Mouse (Mus musculus): ENCODE measurements around the gene Olfr519. TPM values are rescaled to one million over a fixed set of nuclear protein-coding genes. Genes with fewer than 3 reads are reported as not detected.

Gene Olfr519
- total RNA-seq (2021) = not detected

DNA sequence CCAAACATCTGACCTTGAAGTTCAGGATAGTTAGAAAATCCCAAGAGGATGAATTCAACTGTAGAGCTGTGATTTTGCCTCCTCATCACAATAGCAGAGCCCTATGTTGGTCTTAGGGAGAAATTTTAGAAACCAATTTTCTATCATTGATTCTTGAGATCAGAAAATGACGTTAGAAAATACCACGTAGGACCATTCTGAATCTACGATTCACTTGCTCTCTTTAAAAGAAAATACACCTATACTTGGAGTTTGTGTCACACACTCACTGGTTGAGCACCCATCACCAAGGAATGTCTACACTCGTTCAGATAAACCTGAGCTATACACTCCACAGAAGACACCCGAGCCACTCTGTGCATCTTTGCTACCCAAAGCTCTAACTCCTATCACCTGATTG is at the start of gene Olfr519:
Gene Olfr519, minus strand, starts transcription at position 101 of the 400 bp plus-strand sequence.
- DNase-seq (ENCODE audit: low spot score in 2 of 2) = no peak
- intact Hi-C loops (cut with DNase I) = no loop called here

DNA sequence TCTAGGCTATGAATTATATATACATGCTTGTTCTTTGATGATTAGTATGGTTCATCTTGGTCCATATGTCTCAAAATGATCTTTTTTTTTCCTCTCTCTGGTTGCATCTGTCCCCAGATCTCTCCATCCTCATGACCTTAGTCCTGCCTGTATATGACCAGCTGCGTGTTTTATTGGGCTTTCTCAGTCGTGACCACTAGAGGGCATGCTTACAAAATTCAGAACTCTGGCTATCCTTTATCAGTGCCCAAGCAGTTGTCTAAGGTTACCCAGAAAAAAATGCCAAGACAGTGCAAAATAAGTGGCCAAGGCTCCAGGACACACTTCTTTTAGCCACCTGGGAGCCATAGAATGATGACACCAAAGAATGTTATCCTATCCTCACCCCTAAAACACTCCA is 49.8 kb upstream of the Olfr519 start:
- intact Hi-C loops (cut with DNase I) = no loop called here
- DNase-seq (ENCODE audit: low spot score in 2 of 2) = peak; percentile 52 to 75

DNA sequence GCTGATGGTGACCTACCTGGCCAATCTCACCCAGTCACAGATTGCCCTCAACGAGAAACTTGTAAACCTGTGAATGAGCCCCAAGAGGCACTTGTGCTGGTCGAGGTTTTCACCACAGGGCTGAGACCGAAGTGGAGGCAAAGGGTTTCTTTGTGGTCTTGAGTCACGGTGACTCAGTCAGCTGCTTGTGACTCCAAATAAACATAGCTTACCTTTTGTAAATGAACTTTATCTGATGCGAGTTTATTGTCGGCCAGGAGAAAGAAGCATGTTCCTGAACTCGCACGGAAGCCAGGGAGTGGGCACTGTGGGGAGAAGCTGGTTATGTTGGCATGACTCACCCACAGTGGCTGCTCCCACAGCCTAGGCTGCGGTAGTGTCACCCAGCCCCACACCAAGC is 47.2 kb upstream of the Olfr519 start:
- peak in 1 of 2 experiments; percentile 24 for DNase-seq (ENCODE audit: low spot score in 2 of 2)
- intact Hi-C loops (cut with DNase I) = no loop called here

DNA sequence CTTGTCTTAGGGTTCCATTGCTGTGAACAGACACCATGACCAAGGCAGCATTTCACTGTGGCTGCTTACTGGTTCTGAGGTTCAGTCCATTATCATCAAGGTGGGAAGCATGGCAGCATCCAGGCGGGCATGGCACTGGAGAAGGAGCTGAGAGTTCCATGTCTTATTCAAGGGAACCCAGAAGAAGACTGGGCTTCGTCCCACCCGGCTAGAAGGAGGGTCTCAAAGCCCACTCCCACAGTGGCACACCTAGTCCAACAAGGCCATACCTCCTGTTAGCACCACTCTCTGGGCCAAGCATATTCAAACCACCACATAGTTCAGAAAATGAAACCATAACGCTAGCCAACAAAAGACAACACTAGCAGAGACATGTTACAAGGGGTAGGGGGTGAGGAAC is 42.4 kb upstream of the Olfr519 start:
- DNase-seq (ENCODE audit: low spot score in 2 of 2) = no peak
- intact Hi-C loops (cut with DNase I) = no loop called here

DNA sequence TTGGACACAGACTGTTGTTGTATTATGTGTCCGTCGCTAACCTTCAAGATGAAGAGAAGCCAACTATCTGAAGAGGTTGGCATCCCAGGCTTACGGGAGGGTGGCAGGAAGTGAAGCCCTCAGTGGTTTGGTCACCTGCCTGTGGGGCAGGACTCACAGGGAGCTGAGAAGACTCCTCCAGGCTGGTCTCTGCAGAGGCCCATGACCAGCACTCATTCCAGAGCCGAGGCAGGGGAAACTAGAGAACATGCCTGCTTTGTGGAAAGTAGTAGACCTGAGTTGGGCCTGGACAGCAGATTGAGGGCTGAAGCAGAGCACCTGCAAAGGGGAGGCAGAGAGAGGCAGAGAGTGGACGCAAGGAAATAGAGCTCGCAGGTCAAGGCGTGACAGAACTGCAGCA is 41.2 kb upstream of the Olfr519 start:
- no peak for DNase-seq (ENCODE audit: low spot score in 2 of 2)
- intact Hi-C loops (cut with DNase I) = no loop called here

DNA sequence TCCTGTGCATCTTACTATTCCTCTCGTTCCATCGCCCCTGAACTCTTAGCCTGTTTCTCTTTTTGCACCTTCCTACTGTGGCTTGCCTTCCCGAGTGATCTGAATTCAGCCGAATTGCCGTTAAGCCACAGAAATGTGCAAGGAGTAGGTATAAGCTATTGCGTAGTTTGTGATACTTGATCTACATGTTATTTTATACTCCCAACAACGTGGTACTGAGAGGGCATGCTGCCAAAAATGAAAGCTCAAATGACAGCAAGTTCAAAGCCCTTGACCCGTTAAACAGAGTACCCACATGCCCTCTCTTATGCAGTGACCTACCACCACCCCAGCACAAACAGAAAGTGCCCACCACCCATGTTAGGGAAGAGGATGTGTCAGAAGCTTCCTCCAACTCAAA is 40.6 kb upstream of the Olfr519 start:
- intact Hi-C loops (cut with DNase I) = loop anchor here (5.0 kb wide), 1 partner anchor 1073 kb away; no protein-coding TSS in a partner anchor
- no peak for DNase-seq (ENCODE audit: low spot score in 2 of 2)

DNA sequence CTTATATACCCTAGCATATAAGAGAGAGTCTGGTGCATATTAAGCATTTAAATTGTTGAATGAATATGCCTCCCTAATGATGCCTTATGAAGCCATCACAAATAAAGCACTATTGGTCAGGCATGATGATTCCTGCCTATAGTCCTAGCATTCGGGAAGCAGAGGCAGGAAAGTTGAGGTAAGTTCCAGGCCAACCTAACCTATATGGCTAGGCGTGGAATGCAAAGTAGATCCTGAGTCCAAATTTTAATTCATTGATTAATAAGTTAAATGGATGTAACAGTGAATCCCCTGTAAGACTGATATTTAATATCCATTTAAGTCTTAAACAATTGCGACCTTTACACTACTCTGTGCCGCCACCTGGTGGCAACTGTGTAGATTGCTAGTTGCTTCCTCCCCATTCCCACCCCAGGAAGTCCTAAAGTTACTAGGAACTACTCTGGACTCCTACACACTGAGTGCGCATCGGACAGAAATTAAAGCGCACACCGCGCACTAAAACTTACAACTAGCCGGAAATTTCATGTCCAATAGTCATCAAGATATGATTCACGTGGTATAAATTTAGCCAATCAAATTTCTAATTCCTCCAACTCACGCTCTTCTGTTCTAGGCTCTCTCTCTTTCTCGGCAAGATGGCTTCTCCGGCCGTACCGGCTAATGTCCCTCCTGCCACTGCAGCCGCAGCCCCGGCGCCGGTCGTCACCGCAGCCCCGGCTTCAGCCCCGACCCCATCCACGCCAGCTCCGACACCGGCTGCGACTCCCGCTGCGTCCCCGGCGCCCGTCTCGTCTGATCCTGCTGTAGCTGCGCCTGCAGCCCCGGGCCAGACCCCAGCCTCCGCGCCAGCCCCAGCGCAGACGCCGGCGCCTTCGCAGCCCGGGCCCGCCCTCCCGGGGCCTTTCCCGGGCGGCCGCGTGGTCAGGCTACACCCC is 39.8 kb upstream of the Olfr519 start, which contains the start of gene Eif3f:
Gene Eif3f, plus strand, starts transcription at position 624 of the 938 bp plus-strand sequence.
- peak; percentile 93 to 99 for DNase-seq (ENCODE audit: low spot score in 2 of 2)
- intact Hi-C loops (cut with DNase I) = loop anchor here (2.0 to 5.0 kb wide), 3 partner anchors 83 to 1072 kb away; partner anchors contain the start of gene Olfr516

DNA sequence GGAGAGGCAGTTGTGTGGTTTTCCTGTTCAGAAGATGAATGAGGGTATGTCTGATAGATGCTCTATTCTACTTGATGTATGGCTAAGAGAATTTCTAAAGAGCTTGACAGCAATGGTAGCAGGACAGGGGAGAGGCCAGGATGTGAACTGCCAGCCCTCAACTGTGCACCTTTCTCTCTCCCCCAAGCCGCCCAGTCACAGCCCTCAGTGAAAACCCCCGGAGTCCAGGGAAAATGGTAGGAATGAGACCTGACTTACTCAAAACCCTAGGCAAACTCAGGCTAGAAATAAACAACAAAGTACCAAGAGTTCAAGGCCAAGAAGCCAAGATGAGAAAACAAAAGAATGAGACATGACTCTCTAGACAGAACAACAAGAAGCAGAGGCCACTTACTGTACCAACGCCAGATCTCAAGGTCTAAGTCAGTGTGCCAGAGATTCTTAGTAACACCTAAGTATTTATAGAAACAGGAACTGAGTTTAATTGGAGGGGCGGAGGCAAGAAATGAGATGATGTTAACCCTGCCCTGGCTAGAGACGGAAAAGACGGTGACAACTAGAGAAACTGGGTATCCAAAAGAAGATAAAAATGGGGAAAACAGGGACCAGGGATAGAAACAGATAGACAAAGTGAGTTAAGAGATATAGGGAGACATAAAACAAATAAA is 35.6 kb upstream of the Olfr519 start, which contains the start of gene Nlrp10:
Gene Nlrp10, minus strand, starts transcription at position 453 of the 668 bp plus-strand sequence.
- DNase-seq (ENCODE audit: low spot score in 2 of 2) = no peak

DNA sequence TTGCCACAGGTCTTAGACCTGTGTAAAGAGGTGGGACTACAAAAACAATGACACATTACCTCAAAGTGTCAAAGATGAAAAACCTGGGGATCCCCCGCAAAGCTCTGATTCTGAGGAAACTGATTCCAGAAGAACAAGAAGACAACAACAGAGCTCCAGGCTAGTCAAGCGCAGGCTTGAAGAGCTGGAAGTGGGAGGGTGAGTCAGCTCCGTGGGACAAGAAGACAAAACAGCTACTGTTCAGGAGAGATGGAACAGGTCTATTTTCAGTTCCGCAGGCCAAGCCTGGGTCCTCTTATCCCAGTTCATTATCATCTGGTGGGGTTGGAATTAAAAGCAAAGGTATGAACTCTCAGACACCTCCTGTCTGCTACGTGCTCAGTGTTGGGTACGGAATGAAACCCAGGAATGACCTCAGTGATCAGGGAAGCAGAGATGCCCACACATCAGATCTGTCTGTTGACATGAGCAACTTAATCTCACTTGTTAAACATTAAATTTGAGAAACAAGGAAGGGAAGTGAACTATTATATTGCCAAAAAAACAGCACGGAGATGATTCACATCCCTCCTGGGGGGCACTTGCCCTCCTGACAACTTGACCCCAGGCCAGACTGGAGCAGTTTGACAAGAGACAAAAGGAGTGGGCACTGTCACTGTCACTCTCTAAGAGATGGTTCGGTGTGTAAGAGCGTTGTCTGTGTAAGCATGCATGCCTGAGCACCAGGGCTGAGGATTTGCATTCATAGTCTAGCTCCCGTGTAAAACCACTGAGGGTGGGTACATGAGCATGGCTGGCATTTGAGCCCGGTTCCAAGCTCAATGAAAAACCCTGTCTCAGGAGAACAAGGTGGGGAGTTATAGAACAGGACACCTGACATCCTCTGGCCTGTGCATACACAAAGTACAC is 34.3 kb upstream of the Olfr519 start:
- DNase-seq (ENCODE audit: low spot score in 2 of 2) = peak in 1 of 2 experiments; percentile 62
- intact Hi-C loops (cut with DNase I) = no loop called here

More for the DNA sequence above, 35.6 kb upstream of the Olfr519 start, which contains the start of gene Nlrp10:
- intact Hi-C loops (cut with DNase I) = loop anchor here (5.0 kb wide), 1 partner anchor 1068 kb away; no protein-coding TSS in a partner anchor

DNA sequence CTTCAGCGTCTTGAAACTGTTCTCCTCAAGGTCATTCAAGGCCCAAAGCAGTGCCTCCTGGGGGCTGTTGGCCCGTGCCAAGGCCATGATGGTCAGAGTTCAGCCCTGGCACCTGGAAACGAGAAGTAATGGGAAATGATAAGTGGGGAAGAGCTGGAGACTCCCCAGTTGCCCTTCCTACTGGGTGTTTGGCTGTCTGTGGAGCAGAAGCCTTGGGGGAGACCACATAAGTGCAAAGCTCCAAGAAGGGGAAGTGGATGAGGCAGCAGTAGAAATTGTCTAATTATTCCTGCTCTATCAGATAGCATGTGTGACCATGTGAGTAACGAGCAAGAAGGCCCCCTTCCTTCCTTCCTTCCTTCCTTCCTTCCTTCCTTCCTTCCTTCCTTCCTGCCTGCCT is 32.8 kb upstream of the Olfr519 start:
- no peak for DNase-seq (ENCODE audit: low spot score in 2 of 2)
- intact Hi-C loops (cut with DNase I) = no loop called here

DNA sequence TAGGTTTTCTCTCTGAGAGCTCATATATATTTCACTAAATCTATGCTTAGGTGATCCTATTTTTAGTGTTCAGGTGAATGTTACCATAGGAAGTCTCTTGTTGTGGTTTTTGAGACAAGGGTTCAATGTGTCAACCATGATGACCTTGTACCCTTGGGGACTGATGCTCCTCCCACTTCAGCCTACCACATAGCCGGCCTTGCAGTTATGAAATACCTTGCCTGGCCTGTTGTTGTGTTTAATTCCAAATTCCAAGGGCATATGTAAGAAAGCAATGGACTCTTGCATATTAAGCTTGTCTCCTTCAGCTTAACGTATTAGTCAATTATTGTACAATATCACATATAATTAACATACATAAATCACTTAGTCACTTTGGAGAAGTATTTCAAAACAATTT is 9.7 kb upstream of the Olfr519 start:
- intact Hi-C loops (cut with DNase I) = no loop called here
- DNase-seq (ENCODE audit: low spot score in 2 of 2) = no peak

DNA sequence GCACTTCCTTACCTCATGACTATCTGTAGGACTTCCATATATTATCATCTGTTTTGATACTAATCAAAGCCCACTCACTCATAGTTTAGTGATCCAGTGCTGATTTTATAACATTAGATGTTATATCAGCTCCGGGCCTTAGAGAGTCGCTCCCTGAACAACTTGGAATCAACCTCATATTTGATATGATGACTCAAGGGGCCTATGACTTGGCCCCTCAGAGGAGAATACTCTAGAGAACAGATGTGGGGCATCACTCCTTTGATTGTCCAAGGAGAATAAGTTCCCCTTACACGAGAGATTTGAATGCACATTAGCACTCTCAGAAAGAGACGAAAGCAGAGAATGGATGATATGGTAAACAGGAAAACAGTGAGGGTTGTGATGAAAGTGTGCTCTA is 9.3 kb downstream of the Olfr519 start, which contains the start of gene Olfr518:
Gene Olfr518, minus strand, starts transcription at position 101 of the 400 bp plus-strand sequence.
- intact Hi-C loops (cut with DNase I) = no loop called here
- DNase-seq (ENCODE audit: low spot score in 2 of 2) = no peak

DNA sequence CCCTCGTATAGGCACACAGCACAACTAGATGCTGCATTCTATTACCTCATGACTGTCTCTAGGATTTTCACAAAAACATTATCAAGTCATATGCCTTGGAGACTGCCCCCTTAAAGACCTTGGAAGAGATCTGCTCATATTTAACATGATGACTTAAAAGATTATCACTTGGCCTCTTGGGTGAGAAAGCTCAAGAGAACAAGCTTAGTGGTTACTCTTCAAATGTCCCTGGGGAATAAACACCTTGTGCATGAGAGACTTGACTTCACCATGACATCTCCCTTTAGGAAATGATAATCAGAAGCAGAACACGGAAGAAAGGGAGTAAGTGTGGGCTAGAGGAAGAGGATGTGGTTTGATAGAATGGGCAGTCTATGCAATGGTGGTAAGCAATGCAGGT is 21.9 kb downstream of the Olfr519 start, which contains the start of gene Olfr517:
Gene Olfr517, minus strand, starts transcription at position 101 of the 400 bp plus-strand sequence.
- no peak for DNase-seq (ENCODE audit: low spot score in 2 of 2)
- intact Hi-C loops (cut with DNase I) = no loop called here

DNA sequence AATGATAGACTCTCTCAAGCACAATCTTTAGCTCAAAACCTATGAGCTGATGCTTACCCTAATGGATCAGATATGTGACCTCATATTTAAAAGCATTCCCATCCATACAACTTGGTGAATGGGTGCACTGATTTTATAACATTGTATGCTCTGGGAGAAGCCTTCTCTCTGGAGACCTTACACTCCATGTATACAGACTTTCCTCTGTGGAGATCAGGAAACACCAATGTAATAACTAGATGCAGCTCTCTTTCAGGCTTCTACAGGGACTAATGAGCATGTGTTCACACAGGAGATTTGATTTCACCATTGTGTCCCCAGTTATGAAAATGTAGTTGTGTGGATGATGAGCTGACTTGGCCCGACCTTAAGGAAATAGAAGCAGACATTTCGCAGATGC is 43.8 kb downstream of the Olfr519 start, which contains the start of gene Olfr516:
Gene Olfr516, minus strand, starts transcription at position 101 of the 400 bp plus-strand sequence.
- intact Hi-C loops (cut with DNase I) = loop anchor here (2.0 kb wide), 1 partner anchor 82 kb away; no protein-coding TSS in a partner anchor
- DNase-seq (ENCODE audit: low spot score in 2 of 2) = no peak

Other genes with a start within 250 kb of the Olfr519 start
- under 1 TPM in 1 of 2 experiments, not detected in 1; 0.09 TPM for gene Olfr509, start 242.5 kb downstream of the Olfr519 start, total RNA-seq (2021)
- not detected for gene Olfr510, start 228.0 kb downstream of the Olfr519 start, total RNA-seq (2021)
- gene Olfr512, start 181.1 kb downstream of the Olfr519 start, total RNA-seq (2021) = not detected
- gene Olfr513, start 143.4 kb downstream of the Olfr519 start, total RNA-seq (2021) = not detected
- not detected for gene Olfr514, start 68.4 kb downstream of the Olfr519 start, total RNA-seq (2021)
- gene Olfr516, start 43.9 kb downstream of the Olfr519 start, total RNA-seq (2021) = not detected
- not detected for gene Olfr517, start 22.0 kb downstream of the Olfr519 start, total RNA-seq (2021)
- not detected for gene Olfr518, start 9.4 kb downstream of the Olfr519 start, total RNA-seq (2021)
- gene Nlrp10, start 35.8 kb upstream of the Olfr519 start, total RNA-seq (2021) = under 1 TPM; 0.48 to 0.71 TPM
- 10 to 100 TPM; 77.7 to 82.0 TPM for gene Eif3f, start 40.0 kb upstream of the Olfr519 start, total RNA-seq (2021)
- gene Tub, start 55.9 kb upstream of the Olfr519 start, total RNA-seq (2021) = 100 to 1,000 TPM; 119 to 128 TPM
- 10 to 100 TPM; 62.4 to 66.4 TPM for gene Ric3, start 188.9 kb upstream of the Olfr519 start, total RNA-seq (2021)